Mouse (Mus musculus) CH12.LX (cell line): Measurements from ENCODE around the gene Dlx2. TPM values are rescaled to one million over a fixed set of nuclear protein-coding genes. Genes with fewer than 3 reads are reported as not detected.

Source experiments
- DNase-seq: peaks from one replicate; pipeline ENCODE4 v3.0.0-alpha.2; 2013; ENCODE audit errors: extremely low read depth
- H3K27ac ChIP-seq: 2 replicates; pipeline ENCODE4 v1.5.1; 2012; ENCODE audit warnings: low read depth, mild to moderate bottlenecking, control low read depth, moderate library complexity; ENCODE audit not compliant: insufficient read depth
- H3K27me3 ChIP-seq: replicated peaks from 2 replicates; pipeline ENCODE3; 2012; ENCODE audit warnings: inconsistent platforms
- H3K36me3 ChIP-seq, 2 experiments: replicated peaks in 1 of 2; 2 replicates each; pipeline versions ENCODE3 to v1.6.1; 2012; ENCODE audit warnings: inconsistent platforms in 1 of 2, low read length in 1 of 2, mild to moderate bottlenecking in 1 of 2, mixed read lengths in 1 of 2, moderate library complexity in 1 of 2; ENCODE audit not compliant: control insufficient read depth in 1 of 2, insufficient read depth in 1 of 2
- H3K4me1 ChIP-seq, 2 experiments: 2 replicates each; pipeline ENCODE4 v1.6.1; 2012; ENCODE audit warnings: inconsistent platforms in 1 of 2, moderate library complexity in 1 of 2; ENCODE audit not compliant: insufficient read depth in 2 of 2, control insufficient read depth in 1 of 2
- H3K4me2 ChIP-seq: 2 replicates; pipeline ENCODE4 v1.6.1; 2012; ENCODE audit warnings: low read depth, mild to moderate bottlenecking, control low read depth; ENCODE audit not compliant: poor library complexity, insufficient read depth, severe bottlenecking
- H3K4me3 ChIP-seq, 3 experiments: fragments of 150-350 bp in 1 of 3; sonication (generic) in 1 of 3; replicated peaks in 1 of 3; 2 replicates each; pipeline versions ENCODE3 to v1.5.1; 2011 to 2012; ENCODE audit warnings: low read depth in 2 of 3, low read length in 2 of 3, mild to moderate bottlenecking in 2 of 3, moderate library complexity in 2 of 3, control low read depth in 1 of 3, improper control_type of control experiment in 1 of 3, inconsistent platforms in 1 of 3, mixed read lengths in 1 of 3; ENCODE audit not compliant: poor library complexity in 1 of 3
- H3K79me2 ChIP-seq: replicated peaks from 2 replicates; pipeline ENCODE4 v1.6.1; 2012; ENCODE audit warnings: mild to moderate bottlenecking, moderate library complexity; ENCODE audit not compliant: control insufficient read depth, poor library complexity, insufficient read depth, severe bottlenecking; ENCODE audit errors: extremely low read depth
- H3K9ac ChIP-seq: 2 replicates; pipeline ENCODE4 v1.6.1; 2012; ENCODE audit warnings: low read depth, mild to moderate bottlenecking, control low read depth, moderate library complexity; ENCODE audit not compliant: insufficient read depth
- H3K9me3 ChIP-seq: replicated peaks from 2 replicates; pipeline ENCODE3; 2012; ENCODE audit warnings: low read length, inconsistent platforms, mixed read lengths
- BHLHE40 ChIP-seq: IDR thresholded peaks from 2 replicates; pipeline ENCODE4 v1.6.1; 2011; ENCODE audit warnings: mild to moderate bottlenecking, low read depth, low read length, improper control_type of control experiment
- CHD2 ChIP-seq: IDR thresholded peaks from 2 replicates; pipeline ENCODE4 v1.6.1; 2011; ENCODE audit warnings: low read length, improper control_type of control experiment
- CTCF ChIP-seq, 2 experiments: IDR thresholded peaks in 1 of 2; conservative IDR thresholded peaks in 1 of 2; 2 replicates each; pipeline ENCODE4 v1.5.1; 2011 to 2012; ENCODE audit warnings: low read depth in 2 of 2, low read length in 2 of 2, improper control_type of control experiment in 1 of 2, inconsistent platforms in 1 of 2, mild to moderate bottlenecking in 1 of 2, moderate library complexity in 1 of 2
- ELF1 ChIP-seq: IDR thresholded peaks from 2 replicates; pipeline ENCODE4 v1.6.1; 2014; ENCODE audit warnings: low read depth, mild to moderate bottlenecking, inconsistent platforms, low read length, improper control_type of control experiment
- GABPA ChIP-seq: IDR thresholded peaks from 2 replicates; pipeline ENCODE4 v1.6.1; 2012; ENCODE audit warnings: low read depth, low read length, improper control_type of control experiment, inconsistent platforms; ENCODE audit not compliant: insufficient replicate concordance
- HCFC1 ChIP-seq: IDR thresholded peaks from 2 replicates; pipeline ENCODE4 v1.6.1; 2012; ENCODE audit warnings: low read depth, mild to moderate bottlenecking, inconsistent platforms, low read length, improper control_type of control experiment
- JUN ChIP-seq: IDR thresholded peaks from 2 replicates; pipeline ENCODE4 v1.6.1; 2011; ENCODE audit warnings: low read depth, mild to moderate bottlenecking, low read length, improper control_type of control experiment, moderate library complexity; ENCODE audit not compliant: insufficient read depth
- MAX ChIP-seq: IDR thresholded peaks from 2 replicates; pipeline ENCODE4 v1.6.1; 2011; ENCODE audit warnings: low read length, improper control_type of control experiment
- MYC ChIP-seq: IDR thresholded peaks from 2 replicates; pipeline ENCODE4 v1.6.1; 2011; ENCODE audit warnings: low read depth, mild to moderate bottlenecking, improper control_type of control experiment, low read length
- NELFE ChIP-seq: IDR thresholded peaks from 2 replicates; pipeline ENCODE4 v1.6.1; 2011; ENCODE audit warnings: low read depth, low read length, improper control_type of control experiment
- NRF1 ChIP-seq: IDR thresholded peaks from 2 replicates; pipeline ENCODE4 v1.6.1; 2014; ENCODE audit warnings: low read depth, mild to moderate bottlenecking, inconsistent platforms, low read length, improper control_type of control experiment, moderate library complexity
- PAX5 ChIP-seq: IDR thresholded peaks from 2 replicates; pipeline ENCODE4 v1.6.1; 2012; ENCODE audit warnings: low read length, inconsistent platforms, mixed read lengths
- POLR2A ChIP-seq: IDR thresholded peaks from 2 replicates; pipeline ENCODE4 v1.6.1; 2011; ENCODE audit warnings: low read depth, mild to moderate bottlenecking, improper control_type of control experiment, low read length
- POLR2AphosphoS2 ChIP-seq: IDR thresholded peaks from 2 replicates; pipeline ENCODE4 v1.6.1; 2011; ENCODE audit warnings: low read depth, low read length, improper control_type of control experiment
- SIN3A ChIP-seq: IDR thresholded peaks from 2 replicates; pipeline ENCODE4 v1.6.1; 2012; ENCODE audit warnings: low read length, improper control_type of control experiment, inconsistent platforms
- UBTF ChIP-seq: IDR thresholded peaks from 2 replicates; pipeline ENCODE4 v1.6.1; 2012; ENCODE audit warnings: low read depth, mild to moderate bottlenecking, inconsistent platforms, low read length, improper control_type of control experiment, moderate library complexity
- USF1 ChIP-seq: IDR thresholded peaks from 2 replicates; pipeline ENCODE4 v1.6.1; 2014; ENCODE audit warnings: low read depth, mild to moderate bottlenecking, inconsistent platforms, low read length, improper control_type of control experiment
- ZC3H11A ChIP-seq: IDR thresholded peaks from 2 replicates; pipeline ENCODE4 v1.6.1; 2012; ENCODE audit warnings: low read depth, mild to moderate bottlenecking, inconsistent platforms, low read length, improper control_type of control experiment
- ZKSCAN1 ChIP-seq: IDR thresholded peaks from 2 replicates; pipeline ENCODE4 v1.6.1; 2012; ENCODE audit warnings: low read depth, inconsistent platforms, low read length, improper control_type of control experiment, borderline replicate concordance
- ZMIZ1 ChIP-seq: IDR thresholded peaks from 2 replicates; pipeline ENCODE4 v1.6.1; 2012; ENCODE audit warnings: low read depth, mild to moderate bottlenecking, inconsistent platforms, low read length, improper control_type of control experiment
- ZNF384 ChIP-seq: IDR thresholded peaks from 2 replicates; pipeline ENCODE4 v1.6.1; 2012; ENCODE audit warnings: low read depth, low read length, improper control_type of control experiment, inconsistent platforms
- dilution Hi-C: fragments of 300-500 bp; cut with MboI; formaldehyde crosslinking; loops from 2 replicates; pipeline ENCODE4 v1.14.3; 2020; ENCODE audit warnings: low sequenced_read_pairs; ENCODE audit not compliant: extremely low pct_unique_long_range_greater_than_20kb, extremely low pct_ligation_motif_present
- in situ Hi-C: fragments of 300-500 bp; cut with MboI; formaldehyde crosslinking; loops from 3 replicates; pipeline ENCODE4 v1.14.3; 2019; ENCODE audit warnings: low sequenced_read_pairs, low pct_ligation_motif_present, low pct_unique_long_range_greater_than_20kb, mixed read lengths
- polyA plus RNA-seq: library from polyadenylated mRNA; unstranded; fragments of >175 nt; gene quantifications from 2 replicates; pipeline ENCODE4 v1.2.1, GENCODE M21; 2012; ENCODE audit warnings: low read depth; ENCODE audit not compliant: insufficient read length
- total RNA-seq, 2 experiments: library from RNA; depleted of rRNA; stranded (reverse); fragments of 300-350 nt in 1 of 2; fragments of >200 nt in 1 of 2; gene quantifications; 2 replicates each; pipeline ENCODE4 v1.2.3; 2012 to 2014

The Dlx2 gene
- total and polyA plus RNA-seq, 3 experiments, result not detected

DNA sequence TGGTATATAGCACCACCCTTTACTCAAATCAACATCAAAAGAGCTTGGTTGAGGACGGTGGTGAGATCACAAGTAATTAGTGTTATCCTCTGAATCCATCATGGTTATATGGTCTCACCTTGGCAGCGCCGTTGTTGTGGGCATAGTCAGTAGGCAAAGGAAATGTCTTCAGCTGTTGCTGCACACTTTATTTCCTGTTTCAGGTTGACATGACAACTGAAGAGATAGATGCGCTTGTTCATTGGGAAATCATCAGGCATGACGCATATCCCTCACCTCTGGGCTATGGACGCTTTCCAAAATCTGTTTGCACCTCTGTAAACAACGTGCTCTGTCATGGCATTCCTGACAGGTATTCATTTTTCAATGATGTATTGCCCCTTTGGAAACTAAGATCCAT lies 35.3 kb downstream of the Dlx2 start:
- in situ Hi-C loops, result no loop called here
- Histone ChIP-seq H3K27me3 (no peaks in the 10 kb centered on the region), H3K9me3 (no peaks in the 10 kb centered on the region), H3K79me2 (no peaks in the 10 kb centered on the region), H3K9ac (no peak overlapping the region), H3K4me2 (no peak overlapping the region)
- no peak for TF ChIP-seq ELF1
- TF ChIP-seq, all 38 proteins: peak for 0
- no peak for DNase-seq
- H3K36me3 ChIP-seq, result peaks cover 14 to 37% of the 10 kb centered on the region in 2 experiments
- no peaks in the 10 kb centered on the region for H3K4me1 ChIP-seq
- H3K4me3 ChIP-seq, result no peak overlapping the region
- H3K27ac ChIP-seq, result no peak overlapping the region
- dilution Hi-C loops, result no loop called here

DNA sequence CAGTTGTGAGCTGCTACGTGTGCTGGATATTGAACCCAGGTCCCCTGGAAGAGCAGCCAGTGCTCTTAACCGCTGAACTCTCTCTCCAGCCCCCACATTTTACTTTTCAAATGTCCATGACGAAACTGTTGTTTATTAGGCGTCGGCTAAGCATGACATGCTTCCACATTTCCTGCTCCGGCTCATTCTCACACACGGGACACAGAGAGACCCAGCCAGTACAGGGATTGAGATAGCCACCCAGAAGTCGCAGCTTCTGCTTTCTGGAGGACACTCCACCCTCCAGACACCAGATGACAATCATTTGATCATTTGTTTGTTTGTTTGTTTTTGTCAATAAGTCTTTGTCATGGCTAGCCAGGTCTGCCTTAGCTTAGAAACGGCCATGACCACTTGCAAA lies 41.7 kb downstream of the Dlx2 start:
- Histone ChIP-seq H3K79me2 (no peaks in the 10 kb centered on the region), H3K4me2 (no peak overlapping the region), H3K9me3 (no peaks in the 10 kb centered on the region), H3K4me3 (no peak overlapping the region), H3K4me1 (peaks cover 0 to 3% of the 10 kb centered on the region in 2 experiments; a peak in 1 of 4 replicates), H3K27ac (no peak overlapping the region), H3K9ac (no peak overlapping the region), H3K36me3 (peaks cover 5 to 17% of the 10 kb centered on the region in 2 experiments), H3K27me3 (no peaks in the 10 kb centered on the region)
- in situ Hi-C loops (no loop called here), dilution Hi-C loops (no loop called here)
- DNase-seq, result no peak
- TF ChIP-seq NRF1 (no peak), ZC3H11A (no peak), NELFE (no peak)

DNA sequence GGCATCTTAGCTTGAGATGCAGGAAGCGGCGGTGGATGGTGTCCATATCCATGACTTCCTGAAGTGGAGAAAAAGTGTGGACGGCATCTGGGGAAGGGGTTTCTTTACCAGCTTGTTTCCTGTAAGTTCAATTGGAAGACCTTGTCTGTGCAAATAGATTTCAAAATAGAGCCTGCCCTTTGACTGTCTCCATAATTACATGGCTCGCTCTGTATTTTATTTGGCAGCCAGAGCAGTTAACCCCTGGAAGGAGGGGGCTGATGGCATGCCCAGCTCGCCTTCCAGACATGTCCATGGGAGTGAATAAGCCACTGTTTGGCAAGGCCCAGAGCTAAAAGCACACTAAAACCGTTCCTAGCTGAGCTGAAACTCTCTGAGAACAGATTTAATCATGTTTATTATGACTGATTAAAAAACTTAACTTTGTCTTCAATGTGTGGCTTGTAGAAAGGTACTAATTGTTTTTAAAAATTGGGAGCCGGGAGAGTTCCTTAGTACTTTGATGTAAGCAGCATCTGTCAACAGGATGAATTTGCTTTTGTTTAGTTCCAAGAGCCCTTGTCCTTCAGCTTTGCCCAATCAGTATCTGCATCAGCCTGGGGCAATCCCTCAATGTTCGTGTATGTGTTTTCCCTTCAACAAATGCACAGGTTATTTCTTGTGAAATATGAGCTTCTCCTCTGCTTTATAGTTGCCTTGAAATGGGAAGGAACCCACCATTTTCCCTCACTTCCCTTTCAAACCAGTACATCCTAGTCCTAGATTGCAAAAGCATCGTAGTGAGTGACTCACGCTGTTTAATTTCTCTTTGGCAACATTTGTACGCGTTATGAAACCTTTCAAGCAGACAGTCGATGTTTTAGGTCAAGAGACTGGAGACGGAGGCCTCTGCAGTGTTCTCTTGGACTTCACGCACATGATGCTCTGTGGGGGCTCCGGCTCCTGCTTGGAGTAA lies 47.0 kb downstream of the Dlx2 start:
- no peak overlapping the region for H3K27ac ChIP-seq
- DNase-seq, result no peak
- no peaks in the 10 kb centered on the region for H3K9me3 ChIP-seq
- H3K9ac ChIP-seq, result no peak overlapping the region
- no peak overlapping the region for H3K4me3 ChIP-seq
- dilution Hi-C loops, result no loop called here
- H3K79me2 ChIP-seq, result no peaks in the 10 kb centered on the region
- H3K4me1 ChIP-seq, result peaks cover 0 to 3% of the 10 kb centered on the region in 2 experiments; a peak in 2 of 4 replicates
- H3K27me3 ChIP-seq, result no peaks in the 10 kb centered on the region
- peaks cover 0 to 4% of the 10 kb centered on the region in 2 experiments for H3K36me3 ChIP-seq
- in situ Hi-C loops, result no loop called here
- H3K4me2 ChIP-seq, result no peak overlapping the region
- no peak for TF ChIP-seq ELF1
- TF ChIP-seq JUN, result no peak
- TF ChIP-seq MYC, result no peak
- TF ChIP-seq GABPA, result no peak
- no peak for TF ChIP-seq UBTF
- no peak for TF ChIP-seq POLR2A
- TF ChIP-seq ZKSCAN1, result no peak
- no peak for TF ChIP-seq ZMIZ1
- TF ChIP-seq ZC3H11A, result no peak
- TF ChIP-seq SIN3A, result no peak
- TF ChIP-seq MAX, result no peak
- no peak for TF ChIP-seq BHLHE40
- TF ChIP-seq ZNF384, result no peak
- TF ChIP-seq USF1, result no peak
- TF ChIP-seq NELFE, result no peak
- TF ChIP-seq PAX5, result no peak
- no peak for TF ChIP-seq CTCF (conservative IDR thresholded peaks at IDR 0.05 in 1 of 2, IDR thresholded peaks at IDR 0.05 in 1 of 2; ENCODE audit: low read depth in 2 of 2, low read length in 2 of 2)
- no peak for TF ChIP-seq HCFC1
- no peak for TF ChIP-seq POLR2AphosphoS2
- TF ChIP-seq CHD2, result no peak
